Mouse (Mus musculus) neural tube, embryonic 11.5 days (tissue): ENCODE measurements around the gene Dst. TPM values are rescaled to one million over a fixed set of nuclear protein-coding genes. Genes with fewer than 3 reads are reported as not detected.

ENCODE experiments used
- ATAC-seq: fragments of 200-750 bp; cut with Nextera tagmentation; 2 replicates; pipeline ENCODE4 v1.8.0; 2017; ENCODE audit warnings: moderate number of reproducible peaks, mild to moderate bottlenecking, moderate TSS enrichment, moderate library complexity; ENCODE audit not compliant: insufficient read depth, low FRiP score, low TSS enrichment
- DNase-seq: peaks from one replicate; pipeline ENCODE4 v3.0.0-alpha.2; 2015; ENCODE audit warnings: low spot score
- H3K27ac ChIP-seq: fragments of 300-500 bp; sonication (generic); 2 replicates; pipeline ENCODE4 v1.5.1; 2014; ENCODE audit warnings: low read depth, mild to moderate bottlenecking, low read length
- H3K27me3 ChIP-seq: fragments of 300-500 bp; sonication (generic); 2 replicates; pipeline ENCODE4 v1.6.1; 2014; ENCODE audit warnings: mild to moderate bottlenecking, low read length, mixed read lengths; ENCODE audit not compliant: control insufficient read depth, insufficient read depth
- H3K36me3 ChIP-seq: fragments of 300-500 bp; sonication (generic); 2 replicates; pipeline ENCODE4 v1.6.1; 2014; ENCODE audit warnings: mild to moderate bottlenecking, low read length, moderate library complexity, mixed read lengths; ENCODE audit not compliant: control insufficient read depth, insufficient read depth
- H3K4me1 ChIP-seq: fragments of 300-500 bp; sonication (generic); 2 replicates; pipeline ENCODE4 v1.6.1; 2014; ENCODE audit warnings: low read length, mixed read lengths; ENCODE audit not compliant: control insufficient read depth, insufficient read depth
- H3K4me2 ChIP-seq: fragments of 300-500 bp; sonication (generic); 2 replicates; pipeline ENCODE4 v1.6.1; 2014; ENCODE audit warnings: low read depth, mild to moderate bottlenecking, moderate library complexity
- H3K4me3 ChIP-seq: fragments of 300-500 bp; sonication (generic); 2 replicates; pipeline ENCODE4 v1.5.1; 2014; ENCODE audit warnings: low read depth, low read length
- H3K9ac ChIP-seq: fragments of 300-500 bp; sonication (generic); 2 replicates; pipeline ENCODE4 v1.6.1; 2014; ENCODE audit warnings: mild to moderate bottlenecking, low read length
- H3K9me3 ChIP-seq: fragments of 300-500 bp; sonication (generic); 2 replicates; pipeline ENCODE4 v1.6.1; 2016; ENCODE audit warnings: low read length; ENCODE audit not compliant: control insufficient read depth
- WGBS: fragments of 180-500 bp; shearing (Covaris S2); extraction: QIAGEN DNeasy Blood & Tissue Kit; methylation state at CpG from one replicate; pipeline ENCODE4 v1.1.7; 2014; 5-methylcytosine and 5-hydroxymethylcytosine counted together
- polyA plus RNA-seq: library from polyadenylated mRNA; unstranded; fragments of >200 nt; fragmentation: Nextera tagmentation; extraction: Ambion mirVana; gene quantifications from 2 replicates; pipeline ENCODE4 v1.2.1, GENCODE M21; 2014

Dst gene
- polyA plus RNA-seq, 1 experiment from 2014 or later, result 46.2 TPM

- Histone ChIP-seq H3K4me2 (no peak overlapping the region), H3K36me3 (no peaks in the 10 kb centered on the region), H3K9ac (no peak overlapping the region), H3K9me3 (no peaks in the 10 kb centered on the region), H3K27ac (no peak overlapping the region), H3K4me3 (no peak overlapping the region), H3K27me3 (no peaks in the 10 kb centered on the region), H3K4me1 (no peaks in the 10 kb centered on the region; the same call in 1 of the 2 replicates)
- WGBS, result 60% methylated on average over 11 of the region's 11 CpGs
- peak; percentile 23 for DNase-seq
- peak; percentile 74 for ATAC-seq
These were observed 250.8 kb downstream of the Dst start for GRCm38 (mm10) chr1:34158822-34159221.

GRCm38 (mm10) chr1:34159898-34160297 is 251.9 kb downstream of the Dst start:
- no peaks in the 10 kb centered on the region; the same call in 1 of the 2 replicates for H3K4me1 ChIP-seq
- WGBS, result 88% methylated on average over 7 of the region's 7 CpGs
- no peak overlapping the region for H3K4me2 ChIP-seq
- H3K4me3 ChIP-seq, result no peak overlapping the region
- DNase-seq (no peak), ATAC-seq (no peak)
- H3K36me3 ChIP-seq, result 0 out of 2 replicates have a peak, but pooled peaks cover under 1% of the 10 kb centered on the region
- no peak overlapping the region for H3K9ac ChIP-seq
- H3K27ac ChIP-seq, result no peak overlapping the region
- H3K27me3 ChIP-seq, result no peaks in the 10 kb centered on the region
- no peaks in the 10 kb centered on the region for H3K9me3 ChIP-seq

- Histone ChIP-seq H3K27ac (no peak overlapping the region), H3K9me3 (no peaks in the 10 kb centered on the region), H3K27me3 (no peaks in the 10 kb centered on the region), H3K4me3 (no peak overlapping the region), H3K9ac (no peak overlapping the region), H3K4me2 (no peak overlapping the region), H3K4me1 (no peaks in the 10 kb centered on the region), H3K36me3 (peaks cover 6% of the 10 kb centered on the region; the same call in 1 of the 2 replicates)
- DNase-seq (peak; percentile 82), ATAC-seq (peak; percentile 48; the same call in 1 of the 2 replicates)
- 73% methylated on average over 14 of the region's 14 CpGs for WGBS
These were observed 256.7 kb downstream of the Dst start for GRCm38 (mm10) chr1:34164616-34165295.

- Histone ChIP-seq H3K9ac (no peak overlapping the region), H3K27me3 (no peaks in the 10 kb centered on the region), H3K4me3 (no peak overlapping the region), H3K9me3 (no peaks in the 10 kb centered on the region), H3K27ac (no peak overlapping the region), H3K4me2 (no peak overlapping the region), H3K36me3 (peaks cover 6% of the 10 kb centered on the region; the same call in 1 of the 2 replicates), H3K4me1 (no peaks in the 10 kb centered on the region)
- DNase-seq, result no peak
- 94% methylated on average over 4 of the region's 4 CpGs for WGBS
- no peak for ATAC-seq
These were observed 257.9 kb downstream of the Dst start for GRCm38 (mm10) chr1:34165926-34166325.

- no peak for ATAC-seq
- Histone ChIP-seq H3K9me3 (no peaks in the 10 kb centered on the region), H3K9ac (no peak overlapping the region), H3K27me3 (no peaks in the 10 kb centered on the region), H3K4me1 (no peaks in the 10 kb centered on the region), H3K27ac (no peak overlapping the region), H3K4me3 (no peak overlapping the region), H3K4me2 (no peak overlapping the region), H3K36me3 (peaks cover 9% of the 10 kb centered on the region; the same call in 1 of the 2 replicates)
- DNase-seq, result no peak
- 95% methylated on average over 19 of the region's 19 CpGs for whole genome bisulfite sequencing
These were observed 259.4 kb downstream of the Dst start for GRCm38 (mm10) chr1:34167151-34168057.

- Histone ChIP-seq H3K27me3 (no peaks in the 10 kb centered on the region), H3K27ac (no peak overlapping the region), H3K4me2 (no peak overlapping the region), H3K4me3 (no peak overlapping the region), H3K9me3 (no peaks in the 10 kb centered on the region), H3K9ac (no peak overlapping the region), H3K4me1 (no peaks in the 10 kb centered on the region), H3K36me3 (peaks cover 9% of the 10 kb centered on the region; the same call in 1 of the 2 replicates)
- ATAC-seq, result no peak
- no peak for DNase-seq
- 91% methylated on average over 12 of the region's 12 CpGs for WGBS
These were observed 261.1 kb downstream of the Dst start for GRCm38 (mm10) chr1:34169086-34169485.

- H3K36me3 ChIP-seq, result peaks cover 8% of the 10 kb centered on the region
- WGBS, result 96% methylated on average over 15 of the region's 15 CpGs
These were observed 266.5 kb downstream of the Dst start for GRCm38 (mm10) chr1:34174517-34174916.

GRCm38 (mm10) chr1:34174961-34175360 is 266.9 kb downstream of the Dst start:
- H3K4me3 ChIP-seq, result no peak overlapping the region
- DNase-seq, result no peak
- H3K27ac ChIP-seq, result no peak overlapping the region
- ATAC-seq, result no peak
- no peaks in the 10 kb centered on the region for H3K27me3 ChIP-seq
- H3K9me3 ChIP-seq, result no peaks in the 10 kb centered on the region
- H3K9ac ChIP-seq, result no peak overlapping the region
- peaks cover 8% of the 10 kb centered on the region for H3K36me3 ChIP-seq
- no peaks in the 10 kb centered on the region for H3K4me1 ChIP-seq
- 84% methylated on average over 8 of the region's 8 CpGs for WGBS
- H3K4me2 ChIP-seq, result no peak overlapping the region

More at GRCm38 (mm10) chr1:34174517-34174916, 266.5 kb downstream of the Dst start:
- no peak overlapping the region for H3K4me2 ChIP-seq
- no peak overlapping the region for H3K9ac ChIP-seq
- DNase-seq, result no peak
- H3K4me3 ChIP-seq, result no peak overlapping the region
- ATAC-seq, result no peak
- no peaks in the 10 kb centered on the region for H3K27me3 ChIP-seq
- H3K27ac ChIP-seq, result no peak overlapping the region
- H3K4me1 ChIP-seq, result no peaks in the 10 kb centered on the region
- H3K9me3 ChIP-seq, result no peaks in the 10 kb centered on the region
